Mouse (Mus musculus) megakaryocyte, adult 5-6 weeks (primary cell): ENCODE measurements around the gene Kit. TPM values are rescaled to one million over a fixed set of nuclear protein-coding genes. Genes with fewer than 3 reads are reported as not detected.

Experiments
- ATAC-seq: 2 replicates; pipeline ENCODE4 v1.8.0; 2016; ENCODE audit warnings: mild to moderate bottlenecking, inconsistent platforms; ENCODE audit not compliant: poor library complexity, severe bottlenecking
- total RNA-seq, 2 experiments: library from RNA; stranded (forward) in 1 of 2; stranded (reverse) in 1 of 2; fragments of 153-499, 151-499 nt in 1 of 2; fragments of 221-1000, 200-1000 nt in 1 of 2; gene quantifications; 2 replicates each; pipeline versions ENCODE4 v1.2.3 to v1.2.4; 2015 to 2017

Gene Kit
- total RNA-seq, 2 experiments from 2014 or later = 2.5 to 2.9 TPM

DNA sequence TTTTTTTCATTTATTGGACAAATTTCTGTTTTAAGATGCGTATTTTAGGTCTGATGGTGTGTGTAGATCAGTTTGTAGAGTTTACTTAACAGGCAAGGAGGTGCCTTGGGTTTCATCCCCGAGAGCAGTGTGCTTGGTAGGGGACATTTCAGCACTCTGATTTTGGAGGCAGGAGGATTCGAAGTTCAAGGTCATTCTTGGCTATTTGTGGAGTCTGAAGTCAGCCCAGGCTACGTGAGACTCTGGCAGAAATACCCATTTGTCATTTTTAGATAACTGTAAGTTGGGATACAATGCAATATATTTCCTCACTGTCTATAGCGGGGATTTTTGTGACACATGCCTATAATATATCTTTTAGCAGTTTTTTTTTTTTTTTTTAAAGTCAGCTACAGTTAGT, 57.5 kb downstream of the Kit start:
- no peak for ATAC-seq

- peak; percentile 39; the same call in 1 of the 2 replicates for ATAC-seq
Observed at GRCm38 (mm10) chr5:75632846-75633640, 58.3 kb downstream of the Kit start.

- ATAC-seq = no peak
Observed at GRCm38 (mm10) chr5:75635385-75635784, 60.7 kb downstream of the Kit start.

- ATAC-seq = no peak
Observed at GRCm38 (mm10) chr5:75640637-75641036, 65.9 kb downstream of the Kit start.

DNA sequence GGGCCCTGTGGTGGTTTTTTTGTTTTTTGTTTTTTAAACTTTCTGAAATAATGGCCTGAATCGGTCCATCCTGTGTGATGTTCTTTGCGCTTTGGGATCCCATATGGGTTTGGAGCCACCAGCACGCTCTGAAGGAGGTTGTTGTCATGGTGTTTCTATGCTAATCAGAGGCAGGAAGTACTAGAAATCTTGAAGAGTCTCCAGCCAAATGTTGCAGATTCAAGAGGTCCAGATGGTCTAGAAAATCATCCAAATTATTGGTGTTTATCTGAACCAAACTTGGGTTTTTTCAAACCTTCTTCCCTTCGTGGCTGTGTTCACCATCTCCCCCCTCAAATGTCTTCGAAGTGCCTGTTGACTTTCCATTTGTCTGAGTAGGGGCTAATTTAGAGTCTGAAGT, 72.3 kb downstream of the Kit start:
- ATAC-seq = no peak

DNA sequence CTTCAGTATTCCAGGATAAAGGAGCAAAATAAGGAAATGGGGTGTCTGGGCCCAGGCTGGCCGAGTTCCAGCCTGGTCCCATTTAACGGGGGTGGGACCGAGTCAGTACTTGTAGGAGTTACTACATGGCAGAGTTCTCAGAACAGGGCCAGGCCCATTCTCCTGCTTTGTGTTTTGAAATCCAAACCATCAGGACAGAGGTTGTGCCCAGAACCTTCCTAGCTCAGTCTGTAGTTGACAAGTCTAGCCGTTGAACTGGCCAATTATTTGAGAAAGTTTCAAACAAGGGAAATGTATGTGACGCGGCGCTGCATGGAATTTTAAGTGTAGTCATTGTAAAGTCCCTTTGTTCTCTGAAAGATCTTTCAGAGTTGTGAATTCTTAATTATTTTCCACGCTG, 75.8 kb downstream of the Kit start:
- ATAC-seq = no peak

GRCm38 (mm10) chr5:75653431-75653830, 78.7 kb downstream of the Kit start:
- no peak for ATAC-seq

DNA sequence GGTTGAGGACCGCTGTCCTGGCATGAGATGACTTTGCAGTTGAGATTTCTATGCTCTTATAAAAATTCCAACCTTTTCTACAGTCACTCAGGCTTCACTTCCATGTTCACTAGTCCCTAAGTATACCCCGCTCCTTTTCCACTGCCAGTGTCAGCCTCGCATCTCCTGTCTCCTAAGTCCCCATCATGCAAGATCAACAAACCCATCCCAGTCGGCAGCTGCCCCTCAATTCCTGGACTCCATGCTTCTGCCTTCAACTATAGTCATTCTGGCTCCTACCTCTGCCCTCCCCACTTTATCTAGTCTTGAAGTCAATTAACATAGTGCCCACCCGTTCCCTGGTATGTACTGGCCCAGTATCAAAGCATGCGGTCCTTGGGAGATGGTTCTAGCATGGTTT, 83.9 kb downstream of the Kit start:
- ATAC-seq = no peak

DNA sequence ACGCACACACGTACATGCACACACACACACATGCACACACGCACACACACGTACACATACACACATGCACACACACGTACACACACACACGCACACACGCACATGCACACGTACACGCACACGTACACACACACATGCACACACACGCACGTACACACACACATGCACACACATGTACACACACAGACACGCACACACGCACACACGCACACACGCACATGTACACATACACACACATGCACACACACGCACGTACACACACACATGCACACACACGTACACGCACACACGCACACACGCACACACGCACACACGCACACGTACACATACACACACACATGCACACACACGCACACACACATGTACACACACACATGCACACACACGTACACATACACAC, 85.6 kb downstream of the Kit start:
- no peak for ATAC-seq

DNA sequence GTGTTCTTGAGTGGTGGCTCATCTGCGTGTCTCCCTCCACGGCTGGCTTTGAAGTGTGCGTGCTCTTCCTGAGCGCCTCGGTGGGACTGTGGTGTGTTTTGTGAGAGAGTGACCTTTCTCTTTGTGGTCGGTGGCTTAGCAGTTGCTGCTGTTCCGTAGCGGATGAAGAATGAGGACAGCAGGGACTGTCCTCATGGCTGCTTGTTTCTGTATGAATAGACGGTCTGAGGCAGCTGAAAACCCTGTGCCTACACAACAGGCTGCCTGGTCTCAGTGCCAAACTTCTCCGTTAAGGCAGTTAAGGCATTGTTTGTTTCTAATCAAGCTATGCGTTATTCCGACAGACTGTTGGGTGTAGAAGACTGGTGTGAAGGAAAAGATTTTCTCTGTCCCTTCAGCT, 87.8 kb downstream of the Kit start:
- peak; percentile 27; the same call in 1 of the 2 replicates for ATAC-seq

GRCm38 (mm10) chr5:75663768-75664167, 89.1 kb downstream of the Kit start:
- no peak for ATAC-seq

DNA sequence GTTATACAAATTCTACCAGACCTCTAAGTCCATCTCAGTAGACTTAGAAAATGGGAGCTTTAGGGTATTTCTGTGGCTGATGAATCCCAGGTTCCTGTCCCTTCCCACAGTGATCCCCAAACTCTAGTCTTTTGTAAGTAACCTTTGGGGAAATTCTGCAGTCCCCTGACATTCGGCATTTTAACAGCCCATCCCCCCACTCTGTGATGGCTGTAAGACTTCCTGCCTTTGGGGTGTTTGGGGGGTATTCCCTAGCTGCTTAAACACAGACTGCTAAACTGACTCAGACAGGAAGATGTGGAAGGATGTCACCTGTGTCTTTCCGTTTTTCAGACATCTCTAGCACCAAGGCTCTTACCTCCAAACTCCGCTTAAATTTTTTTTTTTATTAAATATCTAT, 92.4 kb downstream of the Kit start:
- ATAC-seq = no peak

DNA sequence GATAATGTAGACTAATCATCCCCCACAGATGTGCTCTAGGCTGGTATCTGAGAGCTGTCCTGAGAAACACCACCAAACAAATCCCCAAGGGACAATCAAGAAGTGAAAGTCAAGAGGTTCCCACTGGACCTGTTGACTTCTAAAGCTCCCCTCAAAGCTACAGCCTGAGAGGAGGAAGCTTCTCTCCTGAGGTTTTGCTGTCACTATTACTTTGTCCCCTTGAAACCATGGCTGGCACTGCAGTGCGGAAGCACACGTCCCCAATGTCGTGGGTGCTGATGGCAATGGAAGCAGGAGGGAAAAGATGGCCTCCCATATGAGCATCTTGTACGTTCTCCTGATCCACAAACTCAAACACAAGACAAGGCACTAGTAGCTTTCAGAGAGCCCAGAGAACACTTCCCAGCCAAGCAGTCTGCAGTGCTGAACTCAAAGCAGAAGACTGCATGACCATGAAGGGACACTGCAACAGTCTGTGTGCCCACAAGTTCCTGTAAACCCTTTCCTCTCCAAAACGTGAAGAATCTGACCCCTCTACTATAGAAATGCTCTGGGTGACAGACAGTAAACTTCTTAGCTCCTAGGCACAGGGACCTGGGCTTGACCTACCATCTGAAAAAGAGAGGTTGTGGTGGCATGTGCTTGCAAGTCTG, 96.5 kb downstream of the Kit start:
- ATAC-seq = peak; percentile 71

DNA sequence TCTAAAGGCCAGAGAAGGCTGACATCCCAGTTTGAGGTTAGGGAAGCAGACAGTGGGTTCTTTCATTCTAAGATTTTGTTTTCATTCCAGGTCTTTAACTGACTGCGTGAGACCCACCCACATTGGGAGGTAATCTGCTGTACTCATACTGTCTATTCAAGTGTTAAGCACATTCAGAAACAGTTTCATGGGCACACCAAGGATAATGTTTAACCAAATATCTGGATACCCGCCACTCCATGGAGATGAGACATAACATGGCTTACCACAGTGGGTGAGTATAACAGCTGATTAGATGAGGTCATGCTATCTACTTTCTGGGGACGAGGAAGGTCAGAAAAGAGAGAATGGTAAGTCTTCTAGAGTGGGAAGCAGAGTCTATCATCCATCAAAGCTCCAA, 101.3 kb downstream of the Kit start:
- ATAC-seq = no peak

- ATAC-seq = peak; percentile 47
Observed at GRCm38 (mm10) chr5:75679896-75680295, 105.2 kb downstream of the Kit start.

GRCm38 (mm10) chr5:75695162-75695809, 120.6 kb downstream of the Kit start:
- ATAC-seq = no peak

- no peak for ATAC-seq
Observed at GRCm38 (mm10) chr5:75696960-75697359, 122.2 kb downstream of the Kit start.

DNA sequence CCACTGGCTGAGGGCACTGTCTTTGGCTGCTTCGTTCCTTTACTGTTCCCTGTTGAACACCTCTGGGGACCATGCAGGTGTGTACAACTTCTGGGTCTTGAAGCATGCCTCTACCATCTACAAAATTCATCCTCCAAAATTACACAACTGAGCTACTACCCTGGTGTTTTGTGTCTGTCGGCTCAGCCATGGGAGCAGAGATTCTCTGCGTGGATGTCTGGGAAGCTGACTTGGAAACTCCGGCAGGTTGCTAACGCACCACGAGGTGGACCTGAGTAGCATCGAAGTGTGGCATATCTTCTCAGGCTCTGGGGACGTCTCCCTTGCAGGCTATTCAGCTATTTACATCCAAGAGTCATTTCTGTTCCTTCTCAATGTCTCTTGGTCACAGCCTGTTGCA, 123.8 kb downstream of the Kit start:
- ATAC-seq = no peak

DNA sequence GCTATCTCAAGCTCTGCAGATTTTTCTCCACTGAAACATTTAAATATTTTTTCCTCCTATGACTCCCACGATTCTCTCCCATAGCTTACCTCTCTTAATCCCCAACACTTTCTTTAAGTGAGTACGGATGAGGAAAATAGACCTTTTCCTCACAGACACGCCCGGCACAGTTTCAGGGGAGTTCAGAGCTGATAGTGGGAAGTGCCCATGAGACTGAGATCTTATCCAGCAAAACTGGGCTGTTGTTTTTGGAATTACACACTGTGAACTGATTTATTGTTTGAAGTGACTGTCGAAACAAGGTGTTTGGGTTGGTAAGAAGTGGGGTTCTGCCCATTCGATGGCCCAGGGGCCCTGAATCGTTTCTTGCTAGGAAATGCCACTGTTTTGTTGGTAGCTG, 124.4 kb downstream of the Kit start:
- ATAC-seq = no peak

DNA sequence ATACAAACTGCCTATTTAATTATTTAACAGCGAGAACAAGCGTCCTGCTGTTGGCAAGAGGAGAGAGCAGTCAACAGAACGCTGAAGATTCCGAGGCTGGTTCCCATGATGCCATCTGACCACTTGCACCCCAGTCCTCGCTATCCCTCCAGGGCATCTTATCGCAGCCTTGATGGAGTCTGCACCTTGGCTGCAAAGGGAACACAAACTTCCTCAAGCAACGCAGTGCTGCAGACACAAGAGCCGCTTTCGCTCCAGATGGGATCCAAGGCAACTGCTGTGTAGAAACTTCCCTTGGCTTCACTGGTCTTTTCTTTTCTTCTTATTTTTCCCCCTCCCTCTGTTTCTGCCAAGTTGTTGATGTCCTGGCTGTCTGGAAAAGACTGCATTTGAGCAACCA, 124.8 kb downstream of the Kit start:
- ATAC-seq = no peak

DNA sequence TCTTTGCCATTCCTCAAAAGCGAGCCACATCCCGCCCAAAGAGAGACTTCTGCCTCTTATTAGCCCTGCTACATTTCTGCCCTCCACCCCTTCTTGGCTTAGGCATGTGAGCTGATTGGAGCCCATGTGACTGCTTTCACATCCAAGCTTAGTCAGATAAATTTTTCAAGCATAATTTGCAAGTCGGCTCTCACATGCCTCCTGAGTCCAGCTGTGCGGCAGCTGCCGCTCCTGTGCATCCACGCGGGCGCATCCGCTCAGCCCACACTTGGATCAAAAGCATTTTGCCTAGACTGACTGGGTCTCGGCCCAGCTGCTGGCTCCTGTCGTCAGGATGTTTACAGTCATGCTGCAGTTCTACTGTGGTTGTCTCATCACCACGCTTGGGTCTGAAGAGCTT, 126.9 kb downstream of the Kit start:
- ATAC-seq = no peak

- ATAC-seq = no peak
Observed at GRCm38 (mm10) chr5:75702080-75702479, 127.4 kb downstream of the Kit start.
